Mouse (Mus musculus) small intestine, adult 2 months (tissue): Measurements from ENCODE around the gene Kdm2b.

Experiments
- CTCF ChIP-seq: fragments of 200-500 bp; IDR thresholded peaks from 2 replicates; pipeline ENCODE4 v1.5.1; 2012; ENCODE audit warnings: low read depth, mild to moderate bottlenecking, control low read depth, inconsistent platforms, low read length, moderate library complexity, mixed read lengths; ENCODE audit not compliant: insufficient replicate concordance, insufficient read length; ENCODE audit errors: extremely low read depth
- POLR2A ChIP-seq: fragments of 200-500 bp; IDR thresholded peaks from 2 replicates; pipeline ENCODE4 v1.6.1; 2012; ENCODE audit warnings: low read depth, mild to moderate bottlenecking, control low read depth, inconsistent platforms, low read length, moderate library complexity

GRCm38 (mm10) chr5:123035564-123035963 lies 45.9 kb upstream of the Kdm2b start:
- TF ChIP-seq CTCF (no peak), POLR2A (no peak)
